Mouse (Mus musculus): Measurements from ENCODE around the gene Crb1. TPM values are rescaled to one million over a fixed set of nuclear protein-coding genes. Genes with fewer than 3 reads are reported as not detected.

Crb1 gene
- polyA plus RNA-seq, 2 experiments = 0.04 TPM; not detected in 1

DNA sequence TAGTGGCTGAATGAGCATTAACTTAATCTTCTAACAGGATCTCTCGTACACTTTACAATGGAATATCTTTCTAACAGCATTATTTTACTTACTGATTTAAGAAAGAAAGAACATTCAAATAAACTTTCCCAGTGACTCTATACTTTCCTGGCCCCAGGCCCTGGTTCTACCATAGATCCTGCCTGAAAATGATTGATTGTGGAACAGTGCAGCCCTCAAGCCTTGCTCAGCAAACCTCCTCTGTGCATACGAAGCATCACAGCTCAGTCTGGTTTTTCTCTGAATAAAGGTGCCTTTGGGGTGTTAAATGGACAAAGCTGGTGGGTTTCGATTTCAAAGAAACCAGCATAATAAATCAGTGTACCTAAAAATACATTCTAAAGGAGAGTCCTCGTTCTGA lies 153.1 kb downstream of the Crb1 start:
- Histone ChIP-seq H3K27me3 (ENCODE audit: control insufficient read depth, insufficient read depth, low read length) (no peaks in the 10 kb centered on the region), H3K4me3 (replicated peaks; ENCODE audit: low read length) (no peak overlapping the region), H3K9ac (ENCODE audit: low read depth, low read length, severe bottlenecking) (no peak overlapping the region), H3K9me3 (ENCODE audit: control insufficient read depth, low read length) (no peaks in the 10 kb centered on the region), H3K27ac (replicated peaks; ENCODE audit: low read depth, low read length) (no peak overlapping the region), H3K4me1 (ENCODE audit: control insufficient read depth, insufficient read depth, low read length) (no peaks in the 10 kb centered on the region), H3K4me2 (replicated peaks; ENCODE audit: low read depth, low read length, severe bottlenecking) (no peak overlapping the region), H3K36me3 (ENCODE audit: control insufficient read depth, insufficient read depth, low read length) (no peaks in the 10 kb centered on the region)
- DNase-seq (ENCODE audit: low spot score) = peak; percentile 50
- no peak for ATAC-seq (ENCODE audit: low FRiP score, low read depth)
- no peak for TF ChIP-seq POLR2A (IDR thresholded peaks at IDR 0.05; ENCODE audit: borderline replicate concordance, extremely low read depth, insufficient read depth, insufficient read length)
- 38% methylated on average over 4 of the region's 4 CpGs for WGBS

DNA sequence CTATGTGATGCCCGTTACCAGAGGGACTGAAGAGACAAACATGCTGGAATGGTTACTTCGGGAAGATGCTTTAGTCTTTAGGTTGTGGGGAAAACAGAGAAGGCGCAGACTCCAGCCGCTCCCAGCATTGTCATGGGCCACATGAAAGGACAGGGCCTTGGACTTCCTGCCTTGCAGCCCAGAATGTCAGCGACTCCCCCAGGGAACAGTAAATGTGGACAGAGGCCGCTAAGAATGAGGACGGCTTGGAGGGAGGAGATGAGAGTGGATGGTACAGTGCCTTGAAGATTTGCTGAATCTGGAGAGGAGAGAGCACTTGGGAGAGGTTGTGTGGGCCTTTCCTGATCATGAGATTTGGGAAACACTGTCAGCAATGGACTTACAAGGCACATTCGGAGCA lies 161.6 kb downstream of the Crb1 start:
- Histone ChIP-seq H3K27ac (replicated peaks; ENCODE audit: low read depth, low read length) (no peak overlapping the region), H3K27me3 (ENCODE audit: control insufficient read depth, insufficient read depth, low read length) (no peaks in the 10 kb centered on the region), H3K4me1 (ENCODE audit: control insufficient read depth, insufficient read depth, low read length) (peaks cover 4% of the 10 kb centered on the region), H3K4me3 (replicated peaks; ENCODE audit: low read length) (no peak overlapping the region), H3K9ac (ENCODE audit: low read depth, low read length, severe bottlenecking) (no peak overlapping the region), H3K9me3 (ENCODE audit: control insufficient read depth, low read length) (no peaks in the 10 kb centered on the region), H3K36me3 (ENCODE audit: control insufficient read depth, insufficient read depth, low read length) (no peaks in the 10 kb centered on the region), H3K4me2 (replicated peaks; ENCODE audit: low read depth, low read length, severe bottlenecking) (no peak overlapping the region)
- no peak for TF ChIP-seq POLR2A (IDR thresholded peaks at IDR 0.05; ENCODE audit: borderline replicate concordance, extremely low read depth, insufficient read depth, insufficient read length)
- ATAC-seq (ENCODE audit: low FRiP score, low read depth) = no peak
- 69% methylated on average over 8 of the region's 8 CpGs for WGBS
- DNase-seq (ENCODE audit: low spot score) = no peak

DNA sequence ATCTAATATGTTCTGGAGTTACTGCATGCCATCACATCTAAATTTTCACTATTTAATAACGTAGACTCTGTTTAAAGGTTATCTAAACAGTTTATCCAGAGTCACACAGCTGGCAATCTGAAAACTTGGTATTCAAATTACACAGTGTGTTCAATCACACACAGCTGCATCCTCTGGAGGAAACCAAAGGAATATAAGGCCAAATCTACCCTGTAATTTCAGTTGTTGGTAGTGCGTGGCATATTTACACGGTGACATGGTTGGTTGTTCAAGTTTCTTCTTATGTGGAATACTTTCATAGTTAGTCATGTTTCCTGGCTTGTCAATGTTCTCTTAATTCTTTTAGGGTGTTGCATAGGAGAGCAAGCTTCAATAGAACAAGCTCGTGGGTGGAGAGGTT lies 166.4 kb downstream of the Crb1 start:
- no peaks in the 10 kb centered on the region for H3K27me3 ChIP-seq (ENCODE audit: control insufficient read depth, insufficient read depth, low read length)
- WGBS = 52% methylated on average over 4 of the region's 4 CpGs
- H3K27ac ChIP-seq (replicated peaks; ENCODE audit: low read depth, low read length) = no peak overlapping the region
- H3K4me1 ChIP-seq (ENCODE audit: control insufficient read depth, insufficient read depth, low read length) = peaks cover 4% of the 10 kb centered on the region; the same call in 1 of the 2 replicates
- DNase-seq (ENCODE audit: low spot score) (no peak), ATAC-seq (ENCODE audit: low FRiP score, low read depth) (no peak)
- H3K9ac ChIP-seq (ENCODE audit: low read depth, low read length, severe bottlenecking) = no peak overlapping the region
- no peak overlapping the region for H3K4me2 ChIP-seq (replicated peaks; ENCODE audit: low read depth, low read length, severe bottlenecking)
- H3K4me3 ChIP-seq (replicated peaks; ENCODE audit: low read length) = no peak overlapping the region
- TF ChIP-seq POLR2A (IDR thresholded peaks at IDR 0.05; ENCODE audit: borderline replicate concordance, extremely low read depth, insufficient read depth, insufficient read length) = no peak
- no peaks in the 10 kb centered on the region for H3K9me3 ChIP-seq (ENCODE audit: control insufficient read depth, low read length)
- no peaks in the 10 kb centered on the region for H3K36me3 ChIP-seq (ENCODE audit: control insufficient read depth, insufficient read depth, low read length)

GRCm38 (mm10) chr1:139209796-139210195 lies 167.1 kb downstream of the Crb1 start:
- DNase-seq (ENCODE audit: low spot score) (no peak), ATAC-seq (ENCODE audit: low FRiP score, low read depth) (no peak)
- Histone ChIP-seq H3K27me3 (ENCODE audit: control insufficient read depth, insufficient read depth, low read length) (no peaks in the 10 kb centered on the region), H3K27ac (replicated peaks; ENCODE audit: low read depth, low read length) (no peak overlapping the region), H3K9ac (ENCODE audit: low read depth, low read length, severe bottlenecking) (no peak overlapping the region), H3K4me1 (ENCODE audit: control insufficient read depth, insufficient read depth, low read length) (peaks cover 4% of the 10 kb centered on the region; the same call in 1 of the 2 replicates), H3K4me3 (replicated peaks; ENCODE audit: low read length) (no peak overlapping the region), H3K36me3 (ENCODE audit: control insufficient read depth, insufficient read depth, low read length) (no peaks in the 10 kb centered on the region), H3K4me2 (replicated peaks; ENCODE audit: low read depth, low read length, severe bottlenecking) (no peak overlapping the region), H3K9me3 (ENCODE audit: control insufficient read depth, low read length) (no peaks in the 10 kb centered on the region)
- TF ChIP-seq POLR2A (IDR thresholded peaks at IDR 0.05; ENCODE audit: borderline replicate concordance, extremely low read depth, insufficient read depth, insufficient read length) = no peak
- 32% methylated on average over 7 of the region's 7 CpGs for WGBS

DNA sequence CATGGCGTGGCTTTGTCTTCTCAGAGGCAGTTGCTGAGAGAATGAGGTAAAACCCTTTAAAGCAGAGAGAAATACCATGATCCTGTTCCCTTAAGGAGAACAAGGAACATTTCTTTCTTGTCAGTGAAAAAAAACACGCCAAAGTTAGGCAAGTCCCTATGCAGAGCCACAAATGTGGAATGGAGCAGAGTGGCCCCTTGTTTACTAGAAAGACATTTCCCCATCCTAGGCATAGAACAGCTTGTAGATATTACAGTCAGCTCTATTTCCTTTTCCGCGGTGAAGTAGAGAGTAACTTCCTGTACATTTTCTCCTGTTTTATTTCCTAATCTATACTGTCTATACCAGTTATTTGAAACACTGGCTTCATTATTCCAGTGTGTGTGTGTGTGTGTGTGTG lies 170.6 kb downstream of the Crb1 start:
- 55% methylated on average over 4 of the region's 4 CpGs for WGBS
- H3K9me3 ChIP-seq (ENCODE audit: control insufficient read depth, low read length) = no peaks in the 10 kb centered on the region
- TF ChIP-seq POLR2A (IDR thresholded peaks at IDR 0.05; ENCODE audit: borderline replicate concordance, extremely low read depth, insufficient read depth, insufficient read length) = no peak
- H3K27me3 ChIP-seq (ENCODE audit: control insufficient read depth, insufficient read depth, low read length) = no peaks in the 10 kb centered on the region
- DNase-seq (ENCODE audit: low spot score) (no peak), ATAC-seq (ENCODE audit: low FRiP score, low read depth) (no peak)
- peaks cover 4% of the 10 kb centered on the region; the same call in 1 of the 2 replicates for H3K4me1 ChIP-seq (ENCODE audit: control insufficient read depth, insufficient read depth, low read length)
- no peak overlapping the region for H3K27ac ChIP-seq (replicated peaks; ENCODE audit: low read depth, low read length)
- no peak overlapping the region for H3K4me2 ChIP-seq (replicated peaks; ENCODE audit: low read depth, low read length, severe bottlenecking)
- no peak overlapping the region for H3K9ac ChIP-seq (ENCODE audit: low read depth, low read length, severe bottlenecking)
- no peaks in the 10 kb centered on the region for H3K36me3 ChIP-seq (ENCODE audit: control insufficient read depth, insufficient read depth, low read length)
- H3K4me3 ChIP-seq (replicated peaks; ENCODE audit: low read length) = no peak overlapping the region

DNA sequence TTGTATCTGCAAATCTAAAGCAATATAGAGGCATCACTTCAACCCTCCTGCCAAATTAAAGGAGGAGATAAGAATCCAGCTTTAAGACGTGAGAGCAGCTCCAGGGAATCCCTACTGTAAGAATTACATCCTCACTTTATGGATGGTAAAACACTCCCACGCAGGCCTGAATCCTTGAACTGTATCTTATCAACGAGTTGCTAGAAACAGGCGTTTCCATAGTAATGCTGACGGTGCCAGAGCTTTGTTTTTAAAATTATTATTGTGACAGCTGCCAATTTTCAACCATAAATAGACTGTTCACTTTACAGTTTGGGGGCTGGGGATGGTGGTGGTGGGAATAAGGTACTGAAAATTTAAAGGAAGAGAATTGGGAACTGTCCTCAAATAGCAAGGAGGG lies 173.9 kb downstream of the Crb1 start:
- no peaks in the 10 kb centered on the region for H3K27me3 ChIP-seq (ENCODE audit: control insufficient read depth, insufficient read depth, low read length)
- 53% methylated on average over 5 of the region's 5 CpGs for WGBS
- TF ChIP-seq POLR2A (IDR thresholded peaks at IDR 0.05; ENCODE audit: borderline replicate concordance, extremely low read depth, insufficient read depth, insufficient read length) = no peak
- H3K4me3 ChIP-seq (replicated peaks; ENCODE audit: low read length) = no peak overlapping the region
- H3K4me2 ChIP-seq (replicated peaks; ENCODE audit: low read depth, low read length, severe bottlenecking) = no peak overlapping the region
- no peaks in the 10 kb centered on the region for H3K36me3 ChIP-seq (ENCODE audit: control insufficient read depth, insufficient read depth, low read length)
- DNase-seq (ENCODE audit: low spot score) = no peak
- no peak for ATAC-seq (ENCODE audit: low FRiP score, low read depth)
- H3K4me1 ChIP-seq (ENCODE audit: control insufficient read depth, insufficient read depth, low read length) = no peaks in the 10 kb centered on the region
- no peak overlapping the region for H3K9ac ChIP-seq (ENCODE audit: low read depth, low read length, severe bottlenecking)
- H3K27ac ChIP-seq (replicated peaks; ENCODE audit: low read depth, low read length) = no peak overlapping the region
- H3K9me3 ChIP-seq (ENCODE audit: control insufficient read depth, low read length) = no peaks in the 10 kb centered on the region

All from limb, embryonic 14.5 days (tissue).